Mouse (Mus musculus): Measurements from ENCODE around the gene Ascc2. TPM values are rescaled to one million over a fixed set of nuclear protein-coding genes. Genes with fewer than 3 reads are reported as not detected.
"Not testable (repeated sequence)": the region's sequence is repeated elsewhere in the genome, so short reads cannot be mapped to it uniquely, and the experiment has no call there.

Ascc2 gene
- polyA plus RNA-seq, 1 experiment = 33.4 TPM

- Histone ChIP-seq H3K36me3 (ENCODE audit: control insufficient read depth, insufficient read depth, low read length, poor library complexity, severe bottlenecking) (0 out of 2 replicates have a peak, but pooled peaks cover 2% of the 10 kb centered on the region), H3K27ac (ENCODE audit: insufficient read depth, low read length) (peak overlapping the region; percentile 91), H3K9ac (ENCODE audit: low read depth, poor library complexity, severe bottlenecking) (peak overlapping the region; percentile 77), H3K27me3 (ENCODE audit: control insufficient read depth, insufficient read depth, low read length, poor library complexity, severe bottlenecking) (no peaks in the 10 kb centered on the region), H3K4me3 (ENCODE audit: low read depth, low read length) (no peak overlapping the region), H3K9me3 (replicated peaks; ENCODE audit: control insufficient read depth, insufficient read depth, low read length, poor library complexity, severe bottlenecking) (no peaks in the 10 kb centered on the region), H3K4me1 (ENCODE audit: control insufficient read depth, insufficient read depth, low read length) (peaks cover 1% of the 10 kb centered on the region)
- TF ChIP-seq CTCF (IDR thresholded peaks at IDR 0.05; ENCODE audit: low read depth, low read length) = no peak
- TF ChIP-seq EP300 (IDR thresholded peaks at IDR 0.05; ENCODE audit: insufficient read depth, low read depth, low read length) = no peak
- TF ChIP-seq POLR2A (IDR thresholded peaks at IDR 0.05; ENCODE audit: insufficient read depth, low read length) = no peak
Observed at GRCm38 (mm10) chr11:4636782-4637342, 685 bp upstream of the Ascc2 start.

DNA sequence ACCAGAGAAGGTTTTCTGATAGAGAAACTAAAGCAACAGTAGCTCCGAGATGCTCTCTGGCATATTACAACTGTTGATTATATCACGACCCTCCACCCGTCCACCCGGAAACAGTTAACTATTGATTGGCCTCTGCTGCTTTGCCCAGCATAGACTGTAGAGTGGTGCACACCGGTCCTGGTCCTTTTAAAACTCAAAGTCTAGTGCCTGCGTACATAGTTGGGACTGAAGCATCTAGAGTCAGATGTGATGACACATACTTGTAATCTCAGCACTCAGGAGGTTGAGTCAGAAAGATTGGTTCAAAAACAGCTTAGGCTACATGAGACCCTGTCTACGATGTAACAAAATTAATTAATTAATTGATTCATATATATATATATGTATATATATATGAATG is 714 bp downstream of the Ascc2 start:
- H3K27ac ChIP-seq (ENCODE audit: insufficient read depth, low read length) = no peak overlapping the region
- no peaks in the 10 kb centered on the region for H3K9me3 ChIP-seq (replicated peaks; ENCODE audit: control insufficient read depth, insufficient read depth, low read length, poor library complexity, severe bottlenecking)
- TF ChIP-seq EP300 (IDR thresholded peaks at IDR 0.05; ENCODE audit: insufficient read depth, low read depth, low read length) (no peak), CTCF (IDR thresholded peaks at IDR 0.05; ENCODE audit: low read depth, low read length) (no peak), POLR2A (IDR thresholded peaks at IDR 0.05; ENCODE audit: insufficient read depth, low read length) (no peak)
- peak overlapping the region; percentile 71 for H3K4me3 ChIP-seq (ENCODE audit: low read depth, low read length)
- H3K4me1 ChIP-seq (ENCODE audit: control insufficient read depth, insufficient read depth, low read length) = peaks cover 1% of the 10 kb centered on the region
- 0 out of 2 replicates have a peak, but pooled peaks cover 2% of the 10 kb centered on the region for H3K36me3 ChIP-seq (ENCODE audit: control insufficient read depth, insufficient read depth, low read length, poor library complexity, severe bottlenecking)
- peak overlapping the region; percentile 77 for H3K9ac ChIP-seq (ENCODE audit: low read depth, poor library complexity, severe bottlenecking)
- no peaks in the 10 kb centered on the region for H3K27me3 ChIP-seq (ENCODE audit: control insufficient read depth, insufficient read depth, low read length, poor library complexity, severe bottlenecking)

DNA sequence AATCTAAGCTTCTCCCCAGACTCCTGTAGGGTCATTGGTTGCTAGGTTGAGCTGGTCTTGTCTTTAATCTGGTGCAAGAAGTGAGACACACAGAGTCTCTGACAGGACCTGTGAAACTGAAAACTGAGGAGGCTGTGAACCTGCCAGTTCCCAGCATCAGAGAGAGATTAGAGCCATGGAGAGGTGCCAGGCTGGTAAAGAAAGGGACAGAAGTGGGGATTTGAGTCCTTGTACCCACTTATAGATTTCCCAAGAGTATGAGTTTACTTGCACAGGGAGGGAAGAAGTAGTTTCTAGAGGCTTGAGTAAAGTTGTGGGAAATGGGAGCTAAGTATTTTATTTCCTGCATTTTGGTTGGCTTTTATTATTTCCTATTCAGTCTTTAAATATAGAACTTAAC is 3.6 kb downstream of the Ascc2 start:
- Histone ChIP-seq H3K27me3 (ENCODE audit: control insufficient read depth, insufficient read depth, low read length, poor library complexity, severe bottlenecking) (no peaks in the 10 kb centered on the region), H3K9me3 (replicated peaks; ENCODE audit: control insufficient read depth, insufficient read depth, low read length, poor library complexity, severe bottlenecking) (no peaks in the 10 kb centered on the region), H3K4me1 (ENCODE audit: control insufficient read depth, insufficient read depth, low read length) (peaks cover 1% of the 10 kb centered on the region), H3K4me3 (ENCODE audit: low read depth, low read length) (no peak overlapping the region), H3K36me3 (ENCODE audit: control insufficient read depth, insufficient read depth, low read length, poor library complexity, severe bottlenecking) (0 out of 2 replicates have a peak, but pooled peaks cover 2% of the 10 kb centered on the region), H3K9ac (ENCODE audit: low read depth, poor library complexity, severe bottlenecking) (no peak overlapping the region), H3K27ac (ENCODE audit: insufficient read depth, low read length) (no peak overlapping the region)
- no peak for TF ChIP-seq POLR2A (IDR thresholded peaks at IDR 0.05; ENCODE audit: insufficient read depth, low read length)
- TF ChIP-seq CTCF (IDR thresholded peaks at IDR 0.05; ENCODE audit: low read depth, low read length) = no peak
- TF ChIP-seq EP300 (IDR thresholded peaks at IDR 0.05; ENCODE audit: insufficient read depth, low read depth, low read length) = no peak

DNA sequence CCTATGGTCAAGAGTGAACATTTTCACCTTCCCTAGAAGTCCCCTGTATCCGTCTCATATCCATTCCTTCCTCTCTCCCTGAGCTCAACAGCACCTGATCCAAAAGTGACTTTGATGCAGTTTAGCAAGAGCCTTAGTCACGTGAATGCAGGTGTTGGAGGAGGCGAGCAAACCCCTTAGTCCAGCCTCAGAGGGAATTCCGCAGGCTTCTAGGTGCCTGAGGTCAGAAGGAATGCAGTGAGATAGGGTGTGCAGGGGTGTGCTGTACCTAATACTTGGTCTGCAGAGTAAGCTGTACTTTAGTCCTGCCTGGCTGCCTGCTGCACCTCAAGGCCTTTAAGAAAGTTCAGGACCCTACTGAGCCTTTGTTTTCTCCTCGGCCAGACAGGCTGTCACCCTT is 6.2 kb downstream of the Ascc2 start:
- H3K4me3 ChIP-seq (ENCODE audit: low read depth, low read length) = no peak overlapping the region
- no peaks in the 10 kb centered on the region for H3K9me3 ChIP-seq (replicated peaks; ENCODE audit: control insufficient read depth, insufficient read depth, low read length, poor library complexity, severe bottlenecking)
- H3K36me3 ChIP-seq (ENCODE audit: control insufficient read depth, insufficient read depth, low read length, poor library complexity, severe bottlenecking) = peaks cover 16% of the 10 kb centered on the region
- peak overlapping the region; percentile 45; the same call in 1 of the 2 replicates for H3K27ac ChIP-seq (ENCODE audit: insufficient read depth, low read length)
- no peak for TF ChIP-seq EP300 (IDR thresholded peaks at IDR 0.05; ENCODE audit: insufficient read depth, low read depth, low read length)
- no peaks in the 10 kb centered on the region for H3K4me1 ChIP-seq (ENCODE audit: control insufficient read depth, insufficient read depth, low read length)
- H3K9ac ChIP-seq (ENCODE audit: low read depth, poor library complexity, severe bottlenecking) = no peak overlapping the region
- no peaks in the 10 kb centered on the region for H3K27me3 ChIP-seq (ENCODE audit: control insufficient read depth, insufficient read depth, low read length, poor library complexity, severe bottlenecking)

GRCm38 (mm10) chr11:4645180-4645579 is 7.6 kb downstream of the Ascc2 start:
- not testable (repeated sequence) for H3K27me3 ChIP-seq (ENCODE audit: control insufficient read depth, insufficient read depth, low read length, poor library complexity, severe bottlenecking); H3K9ac ChIP-seq (ENCODE audit: low read depth, poor library complexity, severe bottlenecking); H3K4me3 ChIP-seq (ENCODE audit: low read depth, low read length); H3K4me1 ChIP-seq (ENCODE audit: control insufficient read depth, insufficient read depth, low read length); H3K9me3 ChIP-seq (replicated peaks; ENCODE audit: control insufficient read depth, insufficient read depth, low read length, poor library complexity, severe bottlenecking); H3K27ac ChIP-seq (ENCODE audit: insufficient read depth, low read length)
- peaks cover 25% of the 10 kb centered on the region for H3K36me3 ChIP-seq (ENCODE audit: control insufficient read depth, insufficient read depth, low read length, poor library complexity, severe bottlenecking)

DNA sequence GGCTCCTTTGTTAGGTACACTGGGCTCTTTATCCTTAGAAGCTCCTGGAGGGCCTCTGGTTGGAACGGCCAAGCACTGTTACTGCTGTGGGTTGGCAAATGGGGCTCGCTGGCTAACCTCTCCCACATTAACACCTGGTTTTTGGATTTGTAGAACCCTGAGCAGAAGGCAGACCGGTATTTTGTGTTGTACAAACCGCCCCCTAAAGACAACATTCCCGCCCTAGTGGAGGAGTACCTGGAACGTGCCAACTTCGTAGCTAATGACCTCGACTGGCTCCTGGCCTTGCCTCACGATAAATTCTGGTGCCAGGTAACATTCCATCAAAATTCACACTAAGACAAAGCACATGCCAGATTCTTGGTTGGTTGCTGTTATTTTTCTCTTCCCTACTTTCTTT is 8.9 kb downstream of the Ascc2 start:
- Histone ChIP-seq H3K36me3 (ENCODE audit: control insufficient read depth, insufficient read depth, low read length, poor library complexity, severe bottlenecking) (peaks cover 28% of the 10 kb centered on the region), H3K4me3 (ENCODE audit: low read depth, low read length) (no peak overlapping the region), H3K4me1 (ENCODE audit: control insufficient read depth, insufficient read depth, low read length) (no peaks in the 10 kb centered on the region), H3K27me3 (ENCODE audit: control insufficient read depth, insufficient read depth, low read length, poor library complexity, severe bottlenecking) (no peaks in the 10 kb centered on the region), H3K9me3 (replicated peaks; ENCODE audit: control insufficient read depth, insufficient read depth, low read length, poor library complexity, severe bottlenecking) (no peaks in the 10 kb centered on the region), H3K9ac (ENCODE audit: low read depth, poor library complexity, severe bottlenecking) (no peak overlapping the region), H3K27ac (ENCODE audit: insufficient read depth, low read length) (no peak overlapping the region)
- TF ChIP-seq EP300 (IDR thresholded peaks at IDR 0.05; ENCODE audit: insufficient read depth, low read depth, low read length) = no peak

All from ES-Bruce4 (cell line).